Mouse (Mus musculus) liver, adult 2 months (tissue): ENCODE measurements at regions not wholly inside any gene's neighbourhood (a gene's known extent, or its start where the extent isn't known, plus 50 kb on each side); places are given as distances from the start of the nearest gene placed in this dataset.

Experiments used
- DNase-seq: peaks from one replicate; pipeline ENCODE4 v3.0.0-alpha.2; 2011; ENCODE audit warnings: low read depth, low spot score; ENCODE audit errors: extremely low read depth
- H3K27ac ChIP-seq: fragments of 200-500 bp; replicated peaks from 2 replicates; pipeline ENCODE4 v1.5.1; 2012; ENCODE audit warnings: low read depth, mild to moderate bottlenecking, control low read depth, inconsistent platforms, low read length; ENCODE audit not compliant: insufficient read depth
- H3K27me3 ChIP-seq: fragments of 200-500 bp; 2 replicates; pipeline ENCODE4 v1.6.1; 2012; ENCODE audit warnings: mild to moderate bottlenecking, moderate library complexity, low read length, inconsistent platforms; ENCODE audit not compliant: control insufficient read depth, insufficient read depth
- H3K36me3 ChIP-seq: fragments of 200-500 bp; 2 replicates; pipeline ENCODE4 v1.6.1; 2012; ENCODE audit warnings: low read length, inconsistent platforms; ENCODE audit not compliant: control insufficient read depth, insufficient read depth
- H3K4me1 ChIP-seq: fragments of 200-500 bp; 2 replicates; pipeline ENCODE4 v1.6.1; 2011; ENCODE audit warnings: low read length; ENCODE audit not compliant: control insufficient read depth, insufficient read depth
- H3K4me3 ChIP-seq: fragments of 200-500 bp; 2 replicates; pipeline ENCODE4 v1.5.1; 2011; ENCODE audit warnings: low read depth, mild to moderate bottlenecking, control low read depth, low read length, moderate library complexity; ENCODE audit not compliant: insufficient read depth
- H3K79me2 ChIP-seq: fragments of 200-500 bp; 2 replicates; pipeline ENCODE4 v1.6.1; 2012; ENCODE audit warnings: inconsistent platforms, mild to moderate bottlenecking, low read length, moderate library complexity; ENCODE audit not compliant: control insufficient read depth, insufficient read depth
- H3K9ac ChIP-seq: fragments of 200-500 bp; 2 replicates; pipeline ENCODE4 v1.6.1; 2012; ENCODE audit warnings: low read depth, mild to moderate bottlenecking, control low read depth, inconsistent platforms, low read length
- CTCF ChIP-seq: fragments of 200-500 bp; IDR thresholded peaks from 2 replicates; pipeline ENCODE4 v1.5.1; 2011; ENCODE audit warnings: low read depth, low read length, control low read depth
- POLR2A ChIP-seq: fragments of 200-500 bp; IDR thresholded peaks from 2 replicates; pipeline ENCODE4 v1.6.1; 2011; ENCODE audit warnings: low read length, control low read depth; ENCODE audit not compliant: insufficient read depth; ENCODE audit errors: extremely low read depth
- WGBS: fragments of 180-500 bp; shearing (Covaris S2); methylation state at CpG from one replicate; pipeline ENCODE4 v1.1.7; 2018; 5-methylcytosine and 5-hydroxymethylcytosine counted together

DNA sequence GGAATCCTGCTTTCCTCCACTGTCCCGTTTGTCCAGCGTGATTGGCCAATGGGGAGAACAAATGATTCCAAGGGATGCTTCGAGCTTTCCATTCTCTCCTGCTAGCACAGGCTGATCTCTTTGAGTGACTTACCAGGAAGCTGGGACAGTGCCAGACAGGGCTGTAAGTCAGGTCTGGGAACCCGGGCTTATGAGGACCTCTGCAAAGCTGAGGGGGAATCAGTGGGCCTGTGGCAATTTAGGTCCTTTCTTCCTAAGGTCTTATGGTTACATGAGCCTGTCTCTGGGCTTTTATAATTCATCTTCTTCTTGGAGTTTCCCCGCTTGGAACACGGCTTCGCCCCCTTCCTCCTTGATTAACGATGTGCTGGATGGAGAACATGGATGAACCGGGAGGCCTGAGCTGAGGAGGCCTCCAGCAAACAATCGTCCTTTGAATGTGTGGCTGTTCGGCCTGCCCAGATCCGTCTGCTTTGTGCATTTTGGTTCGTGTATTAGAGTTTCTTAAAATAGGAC is 98.5 kb downstream of the Mis18a start:
- no peaks in the 10 kb centered on the region for H3K36me3 ChIP-seq
- 85% methylated on average over 13 of the region's 13 CpGs for WGBS
- DNase-seq = no peak
- no peaks in the 10 kb centered on the region for H3K27me3 ChIP-seq
- H3K4me3 ChIP-seq = no peak overlapping the region
- H3K9ac ChIP-seq = no peak overlapping the region
- H3K79me2 ChIP-seq = no peaks in the 10 kb centered on the region
- peak overlapping the region; percentile 52 for H3K27ac ChIP-seq
- TF ChIP-seq POLR2A = no peak
- no peak for TF ChIP-seq CTCF
- no peaks in the 10 kb centered on the region for H3K4me1 ChIP-seq

DNA sequence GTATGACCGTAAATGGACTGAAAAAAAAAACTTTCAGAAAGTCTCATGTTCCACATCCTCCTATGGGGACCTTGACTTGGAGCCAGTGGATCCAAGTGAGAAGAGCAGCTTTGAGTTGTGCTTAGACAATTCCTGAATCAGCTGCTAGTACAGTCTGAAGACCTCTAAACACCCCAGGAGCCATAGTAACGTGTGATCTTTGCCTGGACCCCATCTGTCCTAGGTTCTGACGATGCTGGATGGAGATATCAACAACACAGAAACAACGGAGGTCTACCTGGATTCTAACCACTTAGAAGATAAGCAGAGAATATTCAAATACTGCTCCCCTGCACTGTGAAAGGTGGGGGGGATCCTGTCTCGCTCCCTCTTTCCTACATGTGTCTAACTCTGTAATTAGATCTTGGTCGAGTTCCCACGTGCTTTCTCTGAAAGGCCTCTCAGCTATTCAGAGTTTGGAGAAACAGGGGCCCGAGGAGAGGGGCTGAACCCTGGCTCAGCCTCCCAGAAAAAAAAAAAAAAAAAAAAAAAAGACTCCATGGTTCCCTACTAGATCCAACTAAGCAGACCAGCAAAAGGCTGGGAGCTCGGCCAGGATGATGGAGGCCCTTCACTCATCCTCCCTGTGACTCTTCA is 101.1 kb downstream of the Mis18a start:
- Histone ChIP-seq H3K36me3 (no peaks in the 10 kb centered on the region), H3K9ac (no peak overlapping the region), H3K4me1 (no peaks in the 10 kb centered on the region), H3K27me3 (no peaks in the 10 kb centered on the region), H3K27ac (no peak overlapping the region), H3K4me3 (no peak overlapping the region), H3K79me2 (no peaks in the 10 kb centered on the region)
- DNase-seq = no peak
- 59% methylated on average over 9 of the region's 9 CpGs for WGBS
- no peak for TF ChIP-seq CTCF
- no peak for TF ChIP-seq POLR2A

DNA sequence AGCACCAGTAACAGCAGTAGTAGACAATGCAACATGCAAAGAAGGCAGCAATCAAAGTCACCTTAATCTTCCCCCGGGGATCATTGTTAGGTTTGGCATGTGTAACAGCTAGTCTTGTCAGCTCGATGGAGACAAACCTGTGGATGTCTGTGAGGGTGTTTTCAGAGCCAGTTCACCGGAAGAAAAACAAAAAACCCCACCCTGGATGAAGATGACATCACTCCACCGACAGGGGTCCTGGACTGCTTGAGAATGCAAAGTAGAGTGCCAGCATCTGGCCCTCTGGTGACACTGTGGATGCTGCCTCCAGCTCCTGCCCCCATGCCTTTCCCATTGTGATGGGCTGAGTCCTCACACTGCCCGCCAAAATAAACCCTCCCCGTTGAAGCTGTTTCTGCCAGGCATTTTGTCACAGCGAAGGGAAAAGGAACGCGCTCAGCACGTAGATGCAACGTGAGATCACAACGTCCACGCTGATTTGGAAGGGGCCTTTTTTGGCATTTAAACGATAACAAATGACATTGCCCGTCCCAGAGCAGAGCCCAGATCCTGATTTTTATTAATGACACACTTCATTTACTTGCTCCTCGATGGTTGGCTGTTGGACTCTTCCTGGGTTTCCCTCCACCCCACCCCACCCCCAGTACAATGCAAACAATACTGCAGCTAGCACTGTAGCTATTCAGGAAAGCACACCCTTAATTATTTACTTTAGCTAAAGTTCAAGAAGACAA is 101.7 kb downstream of the Mis18a start:
- no peaks in the 10 kb centered on the region for H3K36me3 ChIP-seq
- no peak overlapping the region for H3K9ac ChIP-seq
- TF ChIP-seq CTCF = no peak
- no peak for TF ChIP-seq POLR2A
- no peaks in the 10 kb centered on the region for H3K4me1 ChIP-seq
- H3K79me2 ChIP-seq = no peaks in the 10 kb centered on the region
- H3K27ac ChIP-seq = no peak overlapping the region
- H3K27me3 ChIP-seq = no peaks in the 10 kb centered on the region
- 72% methylated on average over 16 of the region's 16 CpGs for WGBS
- H3K4me3 ChIP-seq = no peak overlapping the region
- DNase-seq = no peak

DNA sequence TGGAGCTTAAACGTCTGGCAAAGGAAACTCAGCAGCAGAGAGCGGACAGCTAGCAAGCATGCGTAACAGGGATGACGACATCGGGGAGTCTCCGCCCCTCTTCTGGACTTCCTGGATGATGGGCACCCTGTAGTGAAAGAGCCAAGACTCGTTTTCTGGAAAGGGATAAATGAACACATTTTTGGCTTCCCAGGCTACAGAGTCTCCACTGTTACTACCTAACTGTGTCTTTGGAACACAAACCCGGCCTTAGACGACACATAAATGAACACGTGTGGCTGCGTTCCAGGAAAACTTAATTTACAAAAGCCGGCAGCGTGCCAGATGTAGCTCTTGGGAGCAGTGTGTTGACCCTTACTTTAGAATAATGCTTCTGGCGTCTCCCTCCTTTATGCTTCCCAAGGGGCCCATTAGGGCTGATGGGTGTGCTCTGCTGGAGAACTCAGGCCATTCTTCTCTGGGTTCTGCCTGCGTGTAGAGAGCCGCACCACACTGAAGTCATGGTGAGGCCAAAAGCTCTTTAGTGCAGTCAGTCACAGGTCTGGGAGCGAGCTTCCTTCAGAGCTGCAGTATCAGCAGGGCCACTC is 103.1 kb downstream of the Mis18a start:
- H3K9ac ChIP-seq = no peak overlapping the region
- H3K27me3 ChIP-seq = no peaks in the 10 kb centered on the region
- no peak for DNase-seq
- no peaks in the 10 kb centered on the region for H3K36me3 ChIP-seq
- 67% methylated on average over 17 of the region's 17 CpGs for WGBS
- TF ChIP-seq CTCF (no peak), POLR2A (no peak)
- H3K4me3 ChIP-seq = no peak overlapping the region
- no peak overlapping the region for H3K27ac ChIP-seq
- H3K4me1 ChIP-seq = no peaks in the 10 kb centered on the region
- H3K79me2 ChIP-seq = no peaks in the 10 kb centered on the region

- Histone ChIP-seq H3K4me3 (no peak overlapping the region), H3K27ac (no peak overlapping the region), H3K36me3 (no peaks in the 10 kb centered on the region), H3K4me1 (no peaks in the 10 kb centered on the region), H3K27me3 (no peaks in the 10 kb centered on the region), H3K9ac (no peak overlapping the region), H3K79me2 (no peaks in the 10 kb centered on the region)
- 77% methylated on average over 8 of the region's 8 CpGs for WGBS
- DNase-seq = no peak
- no peak for TF ChIP-seq POLR2A
- TF ChIP-seq CTCF = no peak
These were observed 104.5 kb downstream of the Mis18a start for GRCm38 (mm10) chr16:90622677-90623225.
